Mouse (Mus musculus) cerebellum, postnatal 4 days (tissue): Measurements from ENCODE around the gene Gm43552.
"Not testable (repeated sequence)": the region's sequence is repeated elsewhere in the genome, so short reads cannot be mapped to it uniquely, and the experiment has no call there.

Experiments
- DNase-seq, 2 experiments: peaks; one replicate each; pipeline ENCODE4 v3.0.0; 2022; ENCODE audit warnings: low spot score in 2 of 2, mixed read lengths in 1 of 2

The Gm43552 gene

DNA sequence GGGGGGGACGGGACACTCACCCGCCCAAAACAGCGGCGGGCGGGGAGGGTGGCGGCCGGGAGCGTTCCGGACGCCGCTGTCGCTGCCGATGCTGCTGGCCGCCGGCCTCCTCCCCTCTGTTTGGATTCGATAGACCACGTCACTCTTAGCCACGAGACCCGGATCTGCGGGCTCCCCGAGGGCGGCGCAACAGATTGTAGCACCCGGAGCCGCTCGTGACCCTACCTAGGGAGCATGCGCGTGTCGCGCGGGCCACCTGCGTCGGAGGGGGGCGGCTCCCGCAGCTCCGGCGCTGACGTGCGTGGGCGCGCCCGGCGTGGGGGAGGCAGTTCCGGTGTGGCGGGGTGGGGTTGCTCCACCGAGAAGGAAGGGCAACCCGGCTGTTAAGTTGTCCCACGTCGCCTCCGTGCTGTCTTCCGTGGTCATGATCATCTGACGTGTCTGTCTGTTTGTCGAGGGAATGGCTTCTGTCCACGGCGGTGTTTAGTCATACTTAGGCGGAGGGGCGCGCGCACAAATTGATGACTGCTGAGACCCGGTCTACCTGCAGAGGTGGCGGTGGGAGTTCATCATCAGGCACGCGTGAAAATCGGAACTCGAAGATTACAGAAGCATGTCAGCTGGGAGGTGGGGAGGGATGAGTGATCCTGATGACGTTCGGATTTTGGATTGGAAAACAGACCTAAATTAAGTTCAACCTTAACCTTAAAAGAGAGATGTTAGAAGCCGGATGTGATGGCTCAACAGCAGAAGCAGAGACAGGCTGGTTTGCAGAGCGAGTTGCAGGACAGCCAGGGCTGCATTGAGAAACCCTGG is at the start of gene Gm43552:
Gene Gm43552, minus strand, starts transcription at position 118 of the 816 bp plus-strand sequence.
- peak; percentile 74 to 83 for DNase-seq

DNA sequence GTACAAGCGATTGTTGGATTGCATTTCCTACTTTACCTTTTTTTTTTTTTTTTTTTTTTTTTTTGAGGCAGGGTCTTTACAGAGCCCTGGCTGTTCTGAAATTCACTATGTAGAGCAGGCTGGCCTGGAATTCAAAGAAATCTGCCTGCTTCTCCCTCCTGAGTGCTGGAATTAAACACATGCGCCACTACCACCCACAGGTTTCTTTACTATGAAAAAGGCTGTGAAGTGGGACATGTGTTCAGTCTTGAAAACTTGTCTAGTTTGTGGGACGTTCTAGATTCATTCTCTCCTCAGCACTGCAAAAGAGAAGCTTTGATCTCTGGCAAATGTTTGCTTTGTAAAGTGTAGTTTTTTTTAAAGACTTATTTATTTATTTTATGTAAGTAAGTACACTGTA is 49.3 kb upstream of the Gm43552 start:
- DNase-seq = no peak

DNA sequence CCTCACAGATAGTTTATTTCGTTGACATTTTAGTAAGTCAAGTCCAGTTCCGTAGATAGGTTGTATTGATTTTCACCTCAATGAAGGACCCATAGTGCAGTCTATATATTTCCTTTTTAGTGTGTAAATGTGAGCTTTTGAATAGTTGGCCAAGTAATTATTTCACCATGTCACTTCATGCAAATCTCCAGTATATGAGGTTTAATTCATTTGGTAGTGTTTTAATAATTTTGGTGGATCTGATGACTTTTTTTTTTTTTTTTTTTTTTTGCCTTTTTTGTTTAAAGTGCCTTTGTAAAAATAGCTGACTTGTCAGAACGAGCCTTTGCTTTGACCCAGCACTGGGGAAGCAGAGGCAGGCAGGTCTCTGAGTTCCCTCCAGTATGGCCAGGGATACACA is 47.2 kb upstream of the Gm43552 start:
- no peak for DNase-seq

DNA sequence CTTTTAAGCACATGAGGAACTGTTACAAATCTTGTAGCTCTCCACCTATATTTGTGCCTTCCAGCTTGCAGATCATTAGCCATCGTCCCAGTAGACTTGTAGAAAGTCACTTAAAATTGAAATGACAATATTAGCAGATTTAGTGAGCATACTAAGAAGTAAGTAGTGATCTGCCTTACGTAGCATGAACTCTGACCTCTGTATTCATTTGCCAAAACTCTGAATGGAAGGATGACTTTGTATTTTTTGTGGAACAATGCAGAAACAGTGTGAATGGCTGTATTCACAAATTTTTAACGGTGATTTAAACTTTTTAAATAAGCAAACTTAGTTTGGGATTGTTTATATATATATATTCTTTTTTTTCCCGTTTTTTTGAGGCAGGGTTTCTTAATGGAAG is 46.2 kb upstream of the Gm43552 start:
- no peak for DNase-seq

DNA sequence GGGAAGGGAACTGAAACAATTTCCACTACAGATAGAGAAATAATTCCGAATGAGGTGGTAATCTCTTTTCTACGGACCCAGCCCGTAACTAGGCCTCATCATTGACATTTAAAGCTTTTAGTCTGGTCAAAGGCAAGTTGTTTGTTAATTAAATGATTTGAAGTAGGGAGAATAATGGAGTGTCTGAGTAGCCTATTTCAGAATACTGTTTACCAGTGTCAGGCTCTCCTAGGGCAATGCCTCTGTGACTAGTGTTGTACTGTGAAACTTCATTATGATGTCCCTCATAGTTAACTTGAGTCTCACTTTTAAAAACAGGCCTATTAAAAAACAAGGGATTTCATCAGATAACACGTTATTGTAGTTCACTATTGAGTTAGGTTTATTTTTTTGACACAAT is 45.5 kb upstream of the Gm43552 start:
- no peak for DNase-seq

DNA sequence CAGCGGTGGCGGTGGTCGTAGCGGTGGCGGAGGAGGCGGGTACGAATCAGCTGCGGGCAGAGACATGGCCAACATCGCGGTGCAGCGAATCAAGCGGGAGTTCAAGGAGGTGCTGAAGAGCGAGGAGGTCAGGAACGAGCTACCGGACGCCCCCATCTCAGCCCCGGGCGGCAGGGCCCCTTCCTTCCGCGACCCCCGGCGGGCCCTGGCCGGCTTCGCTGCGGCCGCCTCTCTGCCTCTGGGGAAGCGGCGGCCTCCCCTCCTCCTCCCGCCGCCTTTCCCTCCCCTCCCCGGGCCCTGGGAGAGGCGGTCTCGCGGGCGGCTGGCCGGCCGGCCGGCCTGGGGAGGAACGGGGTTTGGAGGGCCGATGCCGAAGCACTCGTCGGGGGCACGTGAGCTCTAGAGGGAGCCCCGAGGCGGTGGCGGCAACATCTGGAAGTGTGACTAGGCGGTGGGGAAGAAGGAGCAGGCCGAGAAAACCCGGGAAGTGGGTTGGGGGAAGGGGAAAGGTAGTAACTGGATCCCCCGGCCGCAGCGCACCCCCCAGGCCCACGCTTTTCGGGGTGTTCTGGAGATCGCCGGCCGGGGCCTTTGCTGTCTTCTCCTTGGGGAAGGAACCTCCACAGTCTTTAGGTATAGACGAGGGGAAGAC is 44.9 kb upstream of the Gm43552 start:
- DNase-seq = no peak

DNA sequence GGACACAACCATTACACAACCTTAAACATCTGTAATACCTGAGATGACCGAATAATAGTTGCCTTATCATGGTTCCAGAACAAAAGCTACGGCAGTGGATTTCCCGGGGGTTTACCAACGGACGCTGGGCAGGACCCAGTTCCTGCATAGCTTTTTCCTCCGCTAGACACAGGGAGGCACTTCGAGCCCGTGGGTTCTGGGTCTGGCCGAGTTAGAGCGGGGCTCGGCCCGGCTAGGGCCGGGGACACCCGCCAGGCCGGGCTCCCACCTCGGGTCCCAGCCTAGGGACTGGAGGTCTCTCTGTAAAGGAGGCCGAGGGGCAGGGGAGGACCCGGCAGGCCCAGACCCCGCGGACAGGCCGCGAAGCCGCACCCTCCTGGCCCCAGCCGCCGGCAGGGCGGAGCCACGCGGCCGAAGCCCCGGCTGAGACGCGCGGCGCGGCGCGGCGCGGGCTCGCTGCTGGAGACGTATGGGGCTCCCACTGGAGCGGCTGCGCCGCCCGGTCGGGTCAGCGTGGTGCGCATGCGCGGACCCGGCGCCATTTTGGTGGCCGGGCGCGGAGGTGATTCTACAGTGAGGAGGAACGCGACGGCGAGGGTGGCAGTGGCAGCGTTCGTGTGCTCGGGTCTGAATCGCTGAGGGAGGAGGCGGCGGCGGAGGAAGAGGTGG is 44.3 kb upstream of the Gm43552 start, which contains the start of the genes Smim14 and Ube2k:
Gene Smim14, minus strand, starts transcription at position 434 of the 669 bp plus-strand sequence.
Gene Ube2k, plus strand, starts transcription at position 483 of the 669 bp plus-strand sequence.
- peak; percentile 89 to 94 for DNase-seq

DNA sequence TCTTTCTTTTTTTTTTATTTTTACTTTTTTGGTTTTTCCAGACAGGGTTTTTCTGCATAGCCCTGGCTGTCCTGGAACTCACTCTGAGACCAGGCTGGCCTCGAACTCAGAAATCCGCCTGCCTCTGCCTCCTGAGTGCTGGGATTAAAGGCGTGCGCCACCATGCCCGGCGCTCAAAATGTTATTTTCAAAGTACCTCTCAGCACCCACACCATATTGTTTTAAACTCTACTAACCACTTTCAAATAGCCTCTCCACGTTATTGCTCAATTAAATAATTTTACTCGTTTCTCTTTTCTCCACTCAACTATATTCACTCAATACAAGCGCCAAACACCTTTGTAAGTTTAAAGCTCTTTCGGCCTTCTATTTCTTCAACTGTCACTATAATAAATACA is 43.4 kb upstream of the Gm43552 start:
- not testable (repeated sequence) for DNase-seq

DNA sequence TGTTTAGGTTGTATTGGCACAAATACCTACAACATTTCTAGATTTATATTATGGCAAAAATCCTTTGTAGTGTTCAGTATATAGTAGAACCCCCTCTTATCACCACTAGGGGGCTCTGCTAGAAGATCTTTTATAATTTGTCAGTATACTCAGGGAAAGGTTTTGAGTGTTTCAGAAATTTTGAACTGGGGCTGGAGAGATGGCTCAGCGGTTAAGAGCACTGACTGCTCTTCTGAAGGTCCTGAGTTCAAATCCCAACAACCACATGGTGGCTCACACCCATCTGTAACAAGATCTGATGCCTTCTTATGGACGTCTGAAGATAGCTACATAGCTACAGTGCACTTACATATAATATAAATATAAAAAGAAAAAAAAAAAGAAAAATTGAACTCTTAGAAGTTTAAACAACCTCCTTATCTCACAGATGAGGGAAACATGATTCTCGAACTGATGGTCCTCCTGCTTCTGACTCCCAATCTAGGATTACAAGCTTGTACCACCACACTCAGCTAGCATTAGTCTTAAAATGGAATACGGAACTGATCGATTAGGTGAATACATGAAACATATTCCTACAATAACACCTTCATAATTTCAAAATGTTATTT is 42.9 kb upstream of the Gm43552 start:
- no peak for DNase-seq

DNA sequence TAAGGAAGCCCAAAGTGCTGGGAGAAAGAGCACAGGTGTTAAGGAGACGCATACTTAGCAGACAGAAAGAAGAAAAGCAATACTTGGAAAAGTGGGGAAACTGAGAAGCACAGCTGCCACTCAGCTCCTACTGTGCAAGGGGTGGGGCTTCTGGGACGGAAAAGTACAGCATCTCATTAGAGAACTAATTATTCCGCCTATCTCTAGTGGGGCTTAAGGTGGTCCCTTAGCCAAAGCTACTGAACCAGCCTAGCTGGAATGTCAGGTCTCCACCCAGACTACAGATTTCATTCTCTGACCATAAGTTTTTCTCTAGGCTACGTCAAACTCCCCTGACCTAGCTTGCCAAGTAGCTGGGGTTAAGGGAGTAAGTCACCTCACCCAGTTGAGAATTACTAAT is 41.9 kb upstream of the Gm43552 start:
- DNase-seq = no peak

DNA sequence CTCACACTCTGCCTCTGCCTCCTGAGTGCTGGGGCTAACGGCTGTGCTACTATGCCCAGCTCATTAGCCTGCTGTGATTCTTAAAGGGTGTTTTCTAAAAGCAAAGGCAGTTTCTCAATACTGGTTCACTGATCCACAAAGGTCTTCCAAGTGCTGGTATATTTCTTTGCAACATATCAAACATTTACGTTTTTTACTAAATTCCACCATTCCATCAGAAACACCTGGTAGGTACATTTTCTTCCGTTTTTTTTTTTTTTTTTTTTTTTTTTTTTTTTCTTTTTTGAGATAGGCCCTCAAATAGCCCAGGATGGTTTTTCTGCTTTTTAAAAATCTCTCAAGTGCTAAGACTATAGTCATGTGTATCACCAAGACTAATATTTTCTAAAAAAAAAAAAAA is 38.6 kb upstream of the Gm43552 start:
- DNase-seq = no peak

DNA sequence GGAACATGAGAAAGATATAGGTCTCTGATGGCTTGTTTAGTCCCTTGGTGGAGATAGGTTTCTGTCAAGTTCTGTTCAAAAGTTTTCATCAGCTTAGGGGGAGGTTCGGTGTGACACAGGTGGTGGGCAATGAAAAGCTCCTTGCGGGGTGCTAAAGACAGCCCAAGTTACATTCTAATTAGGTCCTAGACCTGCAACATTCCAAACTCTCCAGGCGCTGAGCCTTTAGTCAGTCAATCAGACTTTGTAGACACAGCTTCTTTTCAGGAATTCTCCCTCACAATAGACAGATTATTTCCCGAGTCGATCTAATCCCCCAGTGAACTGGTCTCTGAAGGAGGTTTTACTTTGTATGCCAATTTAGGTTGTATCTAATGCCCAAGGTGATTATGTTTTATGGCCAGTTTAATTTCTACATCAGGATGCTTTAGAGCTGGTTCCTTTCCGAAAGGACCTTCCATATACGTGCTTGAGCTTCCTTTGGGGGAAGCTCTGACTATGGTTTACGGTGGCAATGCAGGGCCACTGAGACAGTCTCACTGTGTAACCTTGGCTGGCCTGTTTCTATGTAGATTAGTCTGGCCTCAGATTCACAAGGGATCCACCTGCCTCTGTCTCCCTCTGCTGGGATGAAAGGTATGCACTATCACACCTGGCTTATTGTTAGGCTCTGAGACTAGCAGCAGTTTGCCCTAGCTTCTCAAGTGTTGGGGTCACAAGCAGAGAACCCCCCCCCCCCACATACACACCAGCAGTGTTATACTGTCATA is 33.2 kb upstream of the Gm43552 start:
- DNase-seq = no peak

DNA sequence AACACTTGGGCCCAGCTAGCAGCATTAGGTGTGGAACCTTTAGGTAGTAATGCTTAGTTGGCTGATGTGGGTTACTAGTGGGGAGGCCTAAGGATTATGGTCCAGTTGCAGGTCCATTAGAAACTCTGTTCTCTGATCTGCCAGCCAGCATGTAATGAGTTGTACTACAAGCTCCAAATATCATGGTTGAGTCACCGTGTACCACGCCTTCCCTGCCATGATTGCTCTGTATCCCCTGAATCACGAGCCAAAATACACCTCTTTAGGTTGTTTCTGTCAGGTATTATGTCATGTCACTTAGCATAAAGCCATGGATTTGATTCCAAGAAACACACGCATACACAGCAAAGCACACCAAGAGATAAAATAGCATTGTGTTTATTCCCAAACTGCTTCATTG is 32.2 kb upstream of the Gm43552 start:
- DNase-seq = no peak

DNA sequence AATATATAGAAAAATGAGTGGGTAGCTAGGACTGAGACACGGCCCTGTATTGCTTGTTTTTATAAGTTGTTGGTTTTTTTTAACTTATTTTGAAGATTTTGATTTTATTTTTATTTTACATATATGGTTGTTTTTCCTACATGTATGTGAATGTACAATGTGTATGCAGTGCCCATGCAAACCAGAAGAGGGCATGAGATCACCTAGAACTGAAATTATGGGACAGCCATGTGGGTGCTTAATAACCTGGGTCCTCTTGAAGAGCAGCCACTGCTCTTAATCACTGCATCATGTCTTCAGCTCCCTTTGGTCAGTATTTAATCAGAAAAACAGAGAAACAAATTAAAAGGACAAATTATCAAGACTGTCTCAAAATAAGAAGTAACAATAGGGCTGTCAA is 29.2 kb upstream of the Gm43552 start:
- no peak for DNase-seq

DNA sequence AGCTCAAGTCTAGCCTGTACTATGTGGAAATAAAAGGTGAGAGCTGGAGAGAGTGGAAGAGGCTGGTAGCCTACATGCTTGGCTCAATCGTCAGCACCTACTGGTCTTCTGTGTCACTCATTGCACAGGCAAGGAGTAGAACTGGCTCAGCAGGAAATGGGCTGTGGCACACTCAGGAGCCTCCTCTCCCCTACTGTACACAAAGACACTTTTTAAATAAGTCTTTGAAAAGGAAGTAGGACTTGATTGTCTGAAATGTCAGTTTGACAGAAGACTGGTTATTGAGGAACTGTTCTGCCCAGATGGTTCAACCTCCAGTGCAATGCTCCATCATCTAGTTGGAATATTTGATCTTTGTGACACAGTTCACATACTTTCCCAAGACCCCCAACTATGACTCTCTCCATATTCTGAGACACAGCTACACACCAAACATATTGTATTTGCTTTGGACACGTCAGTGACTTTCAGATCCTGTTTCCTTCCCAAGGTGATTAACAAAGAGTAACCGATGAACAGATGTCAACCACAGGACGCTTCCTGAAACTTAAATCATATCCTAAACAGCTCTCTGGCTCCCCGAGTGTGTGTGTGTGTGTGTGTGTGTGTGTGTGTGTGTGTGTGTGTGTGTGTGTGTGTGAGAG is 22.1 kb upstream of the Gm43552 start:
- no peak for DNase-seq

DNA sequence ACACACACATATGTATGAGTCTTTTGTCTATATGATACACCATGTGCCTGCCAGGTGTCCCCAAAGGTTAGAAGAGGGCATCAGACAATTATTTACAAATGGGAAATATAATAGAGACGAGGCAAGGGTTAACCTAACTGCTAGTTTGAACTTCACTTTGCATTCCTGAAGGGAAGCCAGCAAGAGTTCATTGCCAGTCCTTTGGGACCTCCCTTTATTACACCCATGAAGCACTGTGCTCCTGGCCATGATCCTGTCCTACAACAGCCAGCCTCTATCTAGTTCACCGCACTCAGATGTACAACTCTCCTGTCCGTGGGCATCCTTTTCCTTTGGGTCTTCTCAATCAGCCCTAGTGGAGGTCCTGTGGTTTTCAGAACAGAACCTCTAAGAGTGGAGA is 20.9 kb upstream of the Gm43552 start:
- no peak for DNase-seq

DNA sequence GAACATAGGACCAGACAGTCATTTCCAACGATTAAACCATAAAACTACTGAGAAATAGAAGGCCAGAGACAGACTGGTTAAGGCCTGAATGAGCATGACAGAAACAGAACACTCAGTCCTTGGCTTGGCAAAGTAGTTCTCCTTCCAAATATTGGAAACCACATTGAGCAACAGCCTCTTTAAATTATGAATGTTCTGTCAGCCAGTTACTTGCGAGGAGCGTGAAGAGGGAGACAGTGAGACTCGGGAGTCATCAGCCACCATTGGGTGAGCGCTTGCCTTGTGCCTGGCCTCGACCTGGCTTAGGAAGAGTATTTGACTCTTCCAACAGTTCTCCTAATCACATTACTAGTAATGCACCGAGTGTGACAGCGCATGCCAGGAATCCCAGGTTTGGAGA is 15.8 kb upstream of the Gm43552 start:
- no peak for DNase-seq

DNA sequence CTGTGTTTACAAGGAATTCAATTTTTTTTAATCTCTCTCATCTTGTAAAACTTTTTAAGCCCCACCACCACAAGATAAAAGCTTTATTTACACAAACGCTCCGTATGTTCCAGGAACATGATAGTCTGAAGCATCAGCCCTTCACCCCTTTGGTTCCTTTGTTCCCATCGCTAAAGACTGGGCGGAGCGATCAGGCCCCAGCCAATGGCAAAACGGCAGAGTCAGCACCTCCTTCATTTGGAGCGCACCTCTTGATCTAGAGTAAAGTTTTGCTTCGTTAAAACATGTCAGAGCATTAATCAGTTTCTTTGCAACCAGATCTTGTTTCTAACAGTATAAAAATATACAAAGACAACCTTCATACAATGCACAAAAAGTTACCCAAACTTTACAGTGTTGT is 13.2 kb upstream of the Gm43552 start:
- DNase-seq = peak in 1 of 2 experiments; percentile 5

DNA sequence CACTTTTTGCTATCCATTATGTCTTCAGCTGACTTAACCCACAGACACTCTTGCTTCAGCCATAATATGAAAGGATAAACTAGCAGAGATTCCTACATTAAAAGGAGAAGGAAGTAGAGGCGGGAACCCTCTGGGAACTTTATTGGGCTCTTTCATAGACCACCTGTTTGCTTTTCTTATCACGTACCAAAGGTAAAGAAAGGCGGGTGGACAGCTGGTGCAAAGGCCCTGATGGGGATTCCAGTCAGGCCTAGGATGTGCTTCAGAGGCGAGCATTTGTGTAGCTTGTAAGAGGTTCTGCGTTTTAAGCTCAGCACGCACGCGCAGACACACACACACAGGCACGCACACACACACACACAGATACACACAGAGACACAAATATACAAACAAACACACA is 8.8 kb upstream of the Gm43552 start:
- DNase-seq = no peak

DNA sequence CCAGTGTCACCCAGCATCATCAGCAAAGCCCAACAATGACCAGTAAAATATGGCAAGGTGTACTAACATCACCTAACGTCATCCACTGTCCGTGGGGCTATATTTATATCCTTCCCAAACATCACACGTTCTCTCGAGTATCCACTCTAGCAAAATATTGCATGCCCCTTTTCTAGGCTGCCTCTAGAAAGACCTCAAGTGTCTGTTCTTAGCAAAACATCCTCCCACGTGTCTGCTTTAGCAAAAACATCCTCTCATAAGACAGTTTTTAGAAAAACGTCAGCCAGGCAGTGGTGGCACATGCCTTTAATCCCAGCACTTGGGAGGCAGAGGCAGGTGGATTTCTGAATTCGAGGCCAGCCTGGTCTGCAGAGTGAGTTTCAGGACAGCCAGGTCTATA is 7.6 kb upstream of the Gm43552 start:
- DNase-seq = no peak
